Mouse (Mus musculus) left cerebral cortex, postnatal 4 days (tissue): Measurements from ENCODE around the gene Scfd2. TPM values are rescaled to one million over a fixed set of nuclear protein-coding genes. Genes with fewer than 3 reads are reported as not detected.

Experiments
- DNase-seq: peaks from one replicate; pipeline ENCODE4 v3.0.0-alpha.2; 2022
- intact Hi-C: fragments of 180-260 bp; cut with DNase I; formaldehyde crosslinking; loops from one replicate; pipeline ENCODE4 v1.15.1; 2025
- total RNA-seq, 2 experiments: library from RNA; stranded (reverse); gene quantifications; 2 replicates each; pipeline ENCODE4 v1.2.3; 2021

Gene Scfd2
- total RNA-seq, 2 experiments from 2014 or later, result 24.3 to 25.5 TPM

DNA sequence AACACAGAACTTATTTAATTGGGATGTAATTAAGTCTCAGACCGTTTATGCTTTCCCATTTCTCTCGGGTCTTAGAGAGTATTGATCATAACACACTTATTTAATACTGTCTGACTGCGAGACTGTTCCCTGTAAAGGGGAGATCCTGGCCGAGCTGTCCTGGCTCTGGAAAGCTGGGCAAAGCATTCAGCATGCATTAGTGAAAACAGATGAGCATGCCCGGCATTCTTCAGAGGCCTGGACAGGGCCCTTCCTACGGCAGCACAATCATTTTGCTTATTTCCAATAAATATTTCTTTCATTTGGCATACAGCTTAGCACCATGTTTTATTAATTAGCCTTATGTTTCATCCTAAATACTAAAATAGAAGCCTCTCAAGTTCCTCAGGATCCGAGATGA, 245.8 kb downstream of the Scfd2 start:
- intact Hi-C loops, result loop anchor here (10.0 kb wide), 1 partner anchor 521 kb away; no protein-coding TSS in a partner anchor

DNA sequence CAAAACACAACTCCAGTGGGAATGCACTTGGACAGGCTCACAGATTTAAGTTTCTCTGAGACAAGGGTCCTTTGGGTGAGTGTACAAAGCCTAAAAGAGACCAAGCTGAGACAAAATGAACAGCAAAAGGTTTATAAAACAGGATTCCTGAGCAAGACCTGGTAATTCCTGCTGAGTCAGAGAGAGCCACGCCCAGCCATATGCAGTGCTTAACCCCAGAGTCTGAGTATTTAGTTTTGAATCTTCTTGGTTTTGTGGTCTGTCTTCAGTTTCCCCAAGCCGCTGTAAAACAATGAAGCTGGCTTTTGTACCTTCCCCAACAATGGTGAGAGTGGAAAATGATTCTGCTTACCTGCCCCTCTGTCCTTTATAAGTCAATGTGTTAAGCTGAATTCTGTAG, 246.3 kb downstream of the Scfd2 start:
- intact Hi-C loops, result loop anchor here (10.0 kb wide), 1 partner anchor 520 kb away; no protein-coding TSS in a partner anchor
- no peak for DNase-seq

More for the DNA sequence above, 245.8 kb downstream of the Scfd2 start:
- DNase-seq, result no peak

DNA sequence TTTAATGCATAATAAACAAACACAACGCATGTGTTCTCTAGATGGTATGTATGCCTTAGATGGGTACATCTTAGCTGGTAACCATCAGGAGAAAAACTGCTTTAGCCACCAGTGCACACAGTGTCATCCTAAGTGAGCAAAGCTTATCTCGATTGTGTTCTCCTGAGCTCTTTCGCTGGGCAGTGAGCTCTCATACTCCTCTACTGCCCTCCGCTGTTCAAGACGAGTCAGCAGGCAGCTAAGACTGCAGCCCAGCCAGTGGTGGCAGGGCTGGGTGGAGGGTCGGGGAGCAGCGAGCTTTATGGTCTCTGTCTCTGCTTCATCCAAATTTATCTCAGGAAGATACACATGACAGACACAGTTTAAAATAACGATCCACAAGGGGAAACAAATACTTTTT, 248.0 kb downstream of the Scfd2 start:
- intact Hi-C loops, result loop anchor here (10.0 kb wide), 1 partner anchor 519 kb away; no protein-coding TSS in a partner anchor
- DNase-seq, result peak; percentile 53

DNA sequence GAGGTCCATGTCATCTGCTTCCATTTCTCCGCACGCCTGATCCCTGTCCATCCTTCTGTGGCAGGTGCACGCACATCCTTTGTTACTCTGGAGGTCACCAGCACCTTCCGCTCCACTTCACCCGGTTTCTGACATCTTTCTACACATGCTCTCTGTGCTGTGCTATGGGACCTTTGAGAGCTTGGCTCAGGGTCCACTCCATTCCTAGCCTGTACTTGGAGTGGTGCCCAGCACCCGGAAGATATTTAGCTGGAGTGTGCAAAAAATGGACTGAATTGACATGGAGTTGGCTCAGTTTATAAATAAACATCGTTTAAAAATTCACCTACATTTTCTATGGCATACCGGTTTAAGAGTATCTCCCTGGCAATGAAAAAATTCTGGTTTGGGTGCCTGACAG, 250.1 kb downstream of the Scfd2 start:
- intact Hi-C loops, result loop anchor here (10.0 kb wide), 1 partner anchor 517 kb away; no protein-coding TSS in a partner anchor

DNA sequence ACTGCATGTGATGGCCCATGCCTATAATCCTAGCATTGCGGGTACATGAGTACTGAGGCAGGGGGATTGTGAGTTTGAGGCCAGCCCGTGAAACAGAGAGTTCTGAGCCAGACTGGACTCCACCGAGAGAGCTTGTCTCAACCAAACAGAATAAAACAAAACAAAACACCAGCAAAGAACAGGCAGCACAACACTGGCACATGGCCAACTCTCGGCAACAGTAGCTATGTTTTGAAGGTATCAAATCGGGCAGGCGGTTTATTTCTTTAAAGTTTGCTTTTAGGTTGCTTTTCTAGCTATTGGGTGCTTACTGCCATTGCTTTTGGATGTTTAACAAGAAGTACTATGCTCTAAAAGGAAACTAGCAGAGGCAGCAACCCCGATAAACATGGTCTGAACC, 251.9 kb downstream of the Scfd2 start:
- DNase-seq, result no peak
- intact Hi-C loops, result loop anchor here (5.0 to 10.0 kb wide), 3 partner anchors 207 to 595 kb away; no protein-coding TSS in a partner anchor

More for the DNA sequence above, 250.1 kb downstream of the Scfd2 start:
- DNase-seq, result no peak

DNA sequence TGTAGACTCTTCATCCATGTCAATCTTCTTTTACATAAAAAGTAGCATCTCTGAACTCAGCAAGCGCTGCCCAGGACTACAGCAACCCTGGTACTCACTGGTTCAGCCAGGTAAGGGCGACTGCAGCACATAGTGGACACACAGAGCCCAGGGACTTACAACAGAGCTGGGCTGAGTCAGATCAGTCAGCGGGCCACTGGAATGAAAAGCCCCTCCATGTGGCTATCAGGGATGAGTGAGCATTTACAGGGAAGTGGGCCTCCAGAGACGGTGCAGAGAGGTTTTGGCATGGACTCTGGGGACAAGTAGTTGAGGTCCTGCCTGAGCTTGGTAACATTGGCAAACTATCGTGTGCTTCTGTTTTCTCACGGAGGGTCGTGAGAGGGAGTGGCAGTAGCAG, 253.1 kb downstream of the Scfd2 start:
- no peak for DNase-seq
- intact Hi-C loops, result loop anchor here (5.0 to 10.0 kb wide), 2 partner anchors 206 to 594 kb away; no protein-coding TSS in a partner anchor

DNA sequence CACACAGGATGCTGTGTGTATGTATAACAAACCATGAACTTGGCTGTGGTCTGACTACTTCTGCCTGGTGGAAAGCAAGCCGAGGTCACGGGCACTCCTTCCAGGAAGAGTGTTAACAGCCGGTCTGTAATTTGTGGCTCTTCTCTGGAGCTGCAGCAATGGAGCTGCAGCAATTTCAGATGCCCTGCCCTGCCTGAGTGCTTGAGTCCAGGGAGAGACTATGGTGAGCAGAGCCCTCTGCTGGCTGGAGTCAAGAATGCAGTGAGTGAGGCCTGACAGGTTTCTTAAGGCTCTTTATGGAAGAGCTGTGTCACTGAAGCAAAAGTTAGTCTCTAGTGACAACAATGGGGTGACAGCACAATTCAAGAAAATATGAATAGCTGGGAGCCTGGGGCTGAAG, 253.8 kb downstream of the Scfd2 start:
- intact Hi-C loops, result loop anchor here (2.0 to 10.0 kb wide), 3 partner anchors 205 to 593 kb away; no protein-coding TSS in a partner anchor
- DNase-seq, result peak; percentile 92

DNA sequence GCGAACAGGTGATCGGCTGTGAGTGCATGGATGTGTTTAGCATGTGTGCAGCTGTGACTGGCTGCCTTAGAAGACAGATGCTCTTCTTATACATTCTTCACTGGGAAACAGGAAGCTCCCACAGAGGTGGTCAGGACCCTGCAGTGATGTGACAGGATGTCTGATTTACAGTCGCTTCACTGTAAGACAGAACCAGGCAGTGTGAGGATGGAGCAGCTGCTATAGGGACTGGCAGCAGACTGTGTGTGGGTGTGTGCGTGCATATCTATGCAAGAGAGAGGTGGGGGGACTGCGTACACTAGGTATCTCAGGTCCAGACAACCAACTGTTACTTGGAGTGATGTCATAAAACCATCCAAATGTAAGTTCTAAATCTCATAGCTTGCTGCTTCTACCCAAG, 254.3 kb downstream of the Scfd2 start:
- no peak for DNase-seq
- intact Hi-C loops, result loop anchor here (2.0 to 10.0 kb wide), 3 partner anchors 205 to 592 kb away; no protein-coding TSS in a partner anchor

DNA sequence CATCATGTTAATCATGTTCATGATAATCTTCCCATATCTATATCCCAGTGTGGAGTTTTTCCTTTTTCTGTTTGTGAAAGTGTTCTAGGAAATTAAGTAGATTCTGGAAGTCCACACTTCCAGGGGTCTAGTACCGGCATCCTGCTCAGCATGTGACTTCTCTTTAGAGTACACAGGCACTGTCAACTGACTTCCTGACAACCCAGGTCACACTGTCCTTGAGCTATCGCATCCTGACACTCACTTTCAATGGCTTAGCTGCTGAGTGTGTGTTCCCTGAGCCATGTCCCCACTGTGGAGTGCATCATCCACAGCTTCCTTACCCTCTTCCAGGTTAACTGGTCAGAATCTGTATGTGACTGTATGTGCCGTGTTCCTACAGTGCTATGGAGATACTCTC, 258.2 kb downstream of the Scfd2 start:
- intact Hi-C loops, result loop anchor here (10.0 kb wide), 1 partner anchor 589 kb away; no protein-coding TSS in a partner anchor
- no peak for DNase-seq

DNA sequence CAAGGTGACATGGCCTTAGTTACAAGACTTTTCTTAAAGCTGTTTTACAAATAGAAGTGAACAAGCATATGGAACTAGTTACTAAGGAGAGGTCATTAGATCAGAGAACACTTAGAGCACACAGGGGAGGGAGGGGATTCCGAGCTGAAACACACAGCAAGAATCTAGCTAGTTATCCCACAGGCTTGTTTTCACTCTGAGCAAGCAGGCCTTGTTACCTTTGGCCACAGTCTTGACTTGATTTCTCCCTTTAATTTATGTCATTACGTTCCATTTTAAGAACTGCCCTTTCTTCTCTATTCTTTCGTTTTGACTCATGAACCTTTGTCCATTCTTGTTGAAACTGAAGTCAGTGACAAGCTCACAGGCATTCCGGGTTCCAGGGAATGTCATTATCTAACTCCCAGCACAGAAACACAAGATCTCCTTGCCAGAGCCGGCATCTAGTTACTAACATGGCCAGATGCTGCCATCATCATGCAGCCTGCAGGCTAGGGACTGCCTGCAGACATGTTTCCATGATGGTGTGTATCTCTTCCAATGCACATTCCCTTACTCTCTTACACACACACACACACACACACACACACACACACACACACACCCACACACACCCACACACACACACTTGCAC, 263.7 kb downstream of the Scfd2 start:
- intact Hi-C loops, result no loop called here
- no peak for DNase-seq

DNA sequence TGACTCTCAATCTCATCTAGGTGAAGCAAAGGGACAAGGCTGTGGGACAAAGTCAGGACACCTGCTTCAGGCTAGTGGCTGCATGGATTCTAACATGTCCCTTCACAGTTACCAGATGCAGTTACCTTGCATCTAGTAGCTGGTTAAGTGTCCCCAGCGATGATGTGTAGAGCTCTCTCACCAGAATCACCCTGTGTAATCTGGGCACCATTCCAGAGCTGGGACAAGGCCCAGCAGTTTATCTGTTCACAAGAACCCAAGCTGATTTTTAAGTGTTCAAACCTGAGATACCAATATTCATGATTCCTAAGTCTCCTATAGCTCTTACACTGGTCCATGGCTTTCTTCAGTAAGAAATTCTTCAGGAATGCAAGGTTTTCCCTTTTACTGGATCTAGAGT, 264.4 kb downstream of the Scfd2 start:
- intact Hi-C loops, result no loop called here
- no peak for DNase-seq

DNA sequence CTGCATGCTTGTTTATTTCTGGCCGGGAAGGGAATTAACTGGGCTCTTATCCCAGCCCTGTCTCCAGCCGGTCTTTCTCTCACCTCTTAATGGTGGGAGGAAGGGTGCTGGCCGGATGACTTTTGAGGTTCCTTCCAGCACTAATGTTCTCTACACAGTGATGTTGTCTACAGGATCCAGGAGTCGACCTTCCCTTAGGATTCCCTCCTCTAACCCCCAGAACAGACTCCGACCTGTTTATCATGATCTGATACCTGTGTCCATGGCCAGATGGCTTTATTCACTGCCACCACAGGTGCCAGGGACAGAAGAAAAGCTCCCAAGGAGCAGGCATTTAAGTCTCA, 265.1 kb downstream of the Scfd2 start:
- intact Hi-C loops, result no loop called here
- no peak for DNase-seq

DNA sequence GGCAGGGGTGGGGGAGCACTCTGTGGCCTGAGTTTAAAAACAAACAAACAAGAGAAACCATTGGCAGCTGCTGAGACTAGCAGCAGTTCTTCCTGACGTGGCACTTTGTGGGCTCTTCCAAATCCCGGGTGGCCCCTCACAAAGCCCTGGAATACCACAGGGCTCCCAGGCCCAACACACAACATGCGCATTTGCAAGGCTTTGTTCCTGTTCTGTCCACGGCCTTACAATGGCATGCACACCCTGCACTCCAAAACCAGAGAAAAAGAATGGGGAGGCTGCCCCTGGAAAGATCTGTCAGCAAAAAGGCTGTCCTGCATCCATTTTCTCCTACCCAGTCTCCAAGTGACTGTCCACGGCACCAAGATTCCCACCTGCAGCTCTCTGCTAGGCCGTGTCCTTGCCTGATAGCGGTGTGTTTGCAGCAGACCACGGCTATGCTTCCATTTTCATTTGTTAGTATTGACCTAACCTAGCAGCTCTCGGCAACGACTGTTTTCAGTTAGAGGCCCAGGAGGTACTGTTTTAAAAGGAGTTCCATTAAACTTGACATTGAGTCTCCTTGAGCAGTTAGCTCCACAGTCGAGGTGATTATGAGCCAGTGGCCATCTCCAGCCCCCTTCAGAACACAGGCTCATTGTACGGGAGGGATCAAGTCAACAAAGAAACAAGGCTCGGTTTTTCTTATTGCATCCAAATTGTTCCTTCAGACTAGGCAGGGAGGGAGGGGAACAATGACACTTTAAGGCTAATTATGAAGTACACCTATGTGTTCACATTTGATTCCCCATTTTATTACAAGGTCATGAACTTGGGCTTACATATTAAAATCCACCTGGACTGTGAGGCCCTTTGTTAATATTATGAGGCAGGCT, 265.7 kb downstream of the Scfd2 start:
- no peak for DNase-seq
- intact Hi-C loops, result no loop called here

DNA sequence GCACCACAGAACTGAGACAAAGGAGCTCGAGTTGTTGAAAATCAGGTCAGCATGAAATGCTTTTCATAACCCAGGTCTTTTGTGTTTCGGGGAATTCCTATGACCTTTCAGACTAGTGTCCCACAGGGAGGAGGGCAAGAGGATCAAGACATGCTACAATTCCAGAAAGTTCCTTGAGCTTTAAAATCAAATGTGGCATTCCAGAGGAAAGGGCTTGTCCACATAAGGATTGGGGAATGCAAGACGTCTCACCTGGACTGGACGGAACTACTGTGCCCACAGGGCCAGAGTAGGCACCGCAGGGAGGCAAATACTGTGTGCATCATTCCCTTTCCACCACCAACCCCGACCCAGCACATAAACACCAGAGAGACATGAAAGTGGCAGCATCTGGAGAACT, 266.4 kb downstream of the Scfd2 start:
- intact Hi-C loops, result no loop called here
- no peak for DNase-seq

DNA sequence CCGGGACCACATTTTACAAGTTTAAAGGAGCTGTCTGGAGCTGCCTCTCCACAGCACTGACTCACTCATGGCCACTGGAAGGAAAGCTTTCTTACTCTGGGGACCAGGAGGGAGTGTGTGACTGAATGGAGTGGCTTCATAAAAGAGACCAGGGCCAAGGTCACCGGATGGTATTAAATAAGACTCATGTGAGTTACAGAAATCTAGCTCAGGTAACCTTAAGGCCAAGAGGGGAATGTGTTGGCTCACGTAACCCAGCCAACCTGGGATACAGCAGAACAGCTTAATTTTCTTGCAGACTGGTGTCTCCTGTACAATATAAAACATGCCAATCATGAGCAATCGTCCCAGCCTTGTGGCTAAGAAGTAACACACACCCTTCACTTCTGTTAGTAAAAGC, 267.0 kb downstream of the Scfd2 start:
- intact Hi-C loops, result no loop called here
- DNase-seq, result no peak

DNA sequence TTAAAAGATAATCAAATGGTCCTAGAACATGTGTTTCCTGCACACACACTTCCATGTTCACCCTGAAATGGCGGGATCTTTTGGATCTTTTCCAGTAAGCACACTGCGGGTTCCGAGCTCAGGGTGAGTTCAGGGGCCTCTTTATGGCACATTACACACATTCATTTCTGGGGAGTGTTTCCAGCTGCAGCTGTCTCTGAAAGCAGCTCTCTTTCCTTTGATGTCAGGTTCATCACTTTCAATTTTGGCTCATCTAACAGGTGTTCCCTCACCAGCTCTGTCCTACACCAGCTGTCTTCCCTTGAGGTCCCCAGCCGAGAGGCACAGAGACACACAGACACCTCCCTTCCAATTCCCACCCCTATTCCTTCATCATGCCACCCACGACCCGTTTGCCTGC, 270.5 kb downstream of the Scfd2 start:
- DNase-seq, result no peak
- intact Hi-C loops, result no loop called here

DNA sequence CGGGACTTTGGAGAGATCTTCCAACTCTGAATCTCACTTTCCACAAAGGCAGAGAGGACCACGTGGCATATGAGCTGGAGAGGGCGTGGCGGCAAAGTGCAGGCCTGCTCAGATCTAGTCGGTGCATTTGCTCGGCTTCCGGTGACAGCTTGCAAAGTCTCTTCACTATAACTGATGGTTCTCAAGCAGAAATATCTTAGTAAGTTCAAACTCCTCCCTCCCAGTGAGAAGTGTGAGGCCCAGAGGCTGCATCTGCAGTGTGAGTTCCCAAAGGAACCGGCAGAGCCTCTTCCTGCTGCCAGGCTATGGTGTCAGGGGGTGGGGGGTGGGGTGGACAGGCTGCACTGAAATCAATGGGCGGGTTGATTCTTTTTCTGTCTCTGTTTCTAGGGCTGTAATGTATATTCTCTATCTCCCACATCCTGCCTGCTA, 271.2 kb downstream of the Scfd2 start:
- DNase-seq, result no peak
- intact Hi-C loops, result no loop called here

DNA sequence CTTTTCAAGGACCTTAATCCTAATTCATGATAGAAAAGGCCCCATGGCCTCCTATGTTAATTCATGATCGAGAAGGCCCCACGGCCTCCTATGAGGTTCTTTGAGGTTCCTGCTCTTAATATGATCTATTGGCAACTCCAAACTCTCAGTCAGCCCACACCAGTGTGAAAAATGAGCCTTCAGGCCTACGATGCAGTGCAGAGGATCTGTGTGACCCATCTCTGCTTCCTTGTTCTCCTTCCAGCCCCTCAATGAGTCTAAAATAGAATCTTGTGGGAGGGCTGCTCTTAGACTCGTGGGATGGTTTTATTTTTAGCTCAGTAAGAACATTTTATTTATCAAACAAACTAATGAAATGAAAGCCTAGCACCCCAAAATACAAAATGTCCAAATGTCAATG, 274.9 kb downstream of the Scfd2 start:
- intact Hi-C loops, result no loop called here
- no peak for DNase-seq

DNA sequence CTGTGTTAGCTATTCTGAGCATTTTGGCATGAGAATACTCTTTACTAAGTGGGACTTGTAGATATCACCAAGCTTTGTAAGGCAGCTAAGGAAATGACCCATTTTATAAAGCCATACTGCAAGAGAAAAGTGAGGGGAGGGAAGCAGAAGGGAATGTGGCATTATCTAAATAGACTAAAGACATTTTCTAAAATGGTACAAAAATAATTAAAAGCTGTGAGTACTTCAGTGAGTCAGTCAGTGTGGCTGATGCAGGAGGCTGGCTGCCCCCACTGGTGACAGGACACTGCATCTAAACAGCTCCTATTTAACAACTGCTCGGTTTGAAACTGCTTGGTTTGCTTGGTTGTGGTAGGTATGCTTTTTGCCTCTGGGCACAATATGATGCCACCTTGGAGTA, 276.6 kb downstream of the Scfd2 start:
- no peak for DNase-seq
- intact Hi-C loops, result loop anchor here (5.0 kb wide), 1 partner anchor 58 kb away; the partner anchor contains the start of gene Rasl11b

DNA sequence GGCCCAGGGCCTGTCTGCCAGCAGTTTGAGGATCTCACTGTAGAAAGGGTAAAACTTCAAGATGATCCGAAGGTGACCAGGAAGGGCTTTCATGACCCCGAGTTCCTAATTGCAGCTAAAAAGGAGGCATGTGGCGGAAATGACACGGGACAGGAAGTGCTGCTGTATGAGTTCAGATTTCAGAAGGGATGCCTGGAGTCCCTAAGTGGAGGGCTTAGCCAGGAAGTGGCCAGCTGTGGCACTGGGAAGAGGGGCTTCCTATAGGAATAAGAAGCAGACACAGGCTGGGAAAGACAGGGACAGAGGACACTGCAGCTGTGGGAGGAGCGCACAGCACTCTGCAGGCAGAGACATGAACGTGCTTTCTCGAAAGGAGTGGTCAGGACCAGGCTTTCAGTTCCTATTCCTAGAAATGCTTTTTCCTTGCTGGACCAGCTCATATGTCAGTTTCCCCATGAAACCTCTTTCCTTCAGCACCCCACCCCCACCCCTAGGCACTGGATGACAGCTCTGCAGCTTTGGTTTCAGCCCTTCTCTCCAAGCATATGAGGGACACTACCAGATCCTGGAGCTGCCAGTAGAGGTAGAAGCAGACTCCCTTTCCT, 277.7 kb downstream of the Scfd2 start:
- no peak for DNase-seq
- intact Hi-C loops, result loop anchor here (5.0 kb wide), 1 partner anchor 57 kb away; the partner anchor contains the start of gene Rasl11b
